Mouse (Mus musculus) naive thymus-derived CD4-positive, alpha-beta T cell, adult 2 months (primary cell): ENCODE measurements around the gene Psmb8.

ENCODE experiments used
- DNase-seq: peaks from one replicate; pipeline ENCODE4 v3.0.0-alpha.2; 2011; ENCODE audit warnings: low read depth

Gene Psmb8

DNA sequence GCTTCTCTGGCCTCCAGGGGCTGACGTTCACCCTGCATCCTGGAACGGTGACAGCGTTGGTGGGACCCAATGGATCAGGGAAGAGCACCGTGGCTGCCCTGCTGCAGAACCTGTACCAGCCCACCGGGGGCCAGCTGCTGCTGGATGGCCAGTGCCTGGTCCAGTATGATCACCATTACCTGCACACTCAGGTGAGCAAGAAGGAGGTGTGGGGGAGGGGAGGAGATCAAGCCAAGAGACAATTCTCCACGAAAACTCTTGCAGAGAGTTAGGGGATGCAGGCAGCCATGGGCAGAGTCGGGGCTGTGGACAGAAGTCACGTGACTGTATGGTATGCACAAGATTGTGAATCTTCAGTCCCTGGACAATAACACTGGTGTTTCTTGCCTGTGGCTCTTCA, 4.1 kb upstream of the Psmb8 start:
- DNase-seq, result no peak

DNA sequence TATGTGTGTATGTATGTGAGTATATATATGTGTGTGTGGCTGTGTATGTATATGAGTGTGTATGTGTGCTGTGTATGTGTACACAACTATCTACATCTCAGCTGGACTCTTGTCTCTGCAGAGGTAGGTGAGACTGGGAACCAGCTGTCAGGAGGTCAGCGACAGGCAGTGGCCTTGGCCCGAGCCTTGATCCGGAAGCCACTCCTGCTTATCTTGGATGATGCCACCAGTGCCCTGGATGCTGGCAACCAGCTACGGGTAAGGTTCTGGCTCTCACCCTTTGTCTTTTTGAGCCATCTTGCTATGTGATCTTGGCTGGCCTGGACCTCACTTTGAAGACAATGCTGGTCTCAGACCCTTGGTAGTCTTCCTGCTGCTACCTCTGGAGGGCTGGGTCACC, 2.8 kb upstream of the Psmb8 start:
- no peak for DNase-seq

GRCm38 (mm10) chr17:34196491-34196890, 1.0 kb upstream of the Psmb8 start:
- peak; percentile 86 for DNase-seq

- DNase-seq, result peak; percentile 85
Measured at GRCm38 (mm10) chr17:34197904-34198520, 491 bp downstream of the Psmb8 start.

GRCm38 (mm10) chr17:34198521-34198912, 996 bp downstream of the Psmb8 start:
- DNase-seq, result no peak

DNA sequence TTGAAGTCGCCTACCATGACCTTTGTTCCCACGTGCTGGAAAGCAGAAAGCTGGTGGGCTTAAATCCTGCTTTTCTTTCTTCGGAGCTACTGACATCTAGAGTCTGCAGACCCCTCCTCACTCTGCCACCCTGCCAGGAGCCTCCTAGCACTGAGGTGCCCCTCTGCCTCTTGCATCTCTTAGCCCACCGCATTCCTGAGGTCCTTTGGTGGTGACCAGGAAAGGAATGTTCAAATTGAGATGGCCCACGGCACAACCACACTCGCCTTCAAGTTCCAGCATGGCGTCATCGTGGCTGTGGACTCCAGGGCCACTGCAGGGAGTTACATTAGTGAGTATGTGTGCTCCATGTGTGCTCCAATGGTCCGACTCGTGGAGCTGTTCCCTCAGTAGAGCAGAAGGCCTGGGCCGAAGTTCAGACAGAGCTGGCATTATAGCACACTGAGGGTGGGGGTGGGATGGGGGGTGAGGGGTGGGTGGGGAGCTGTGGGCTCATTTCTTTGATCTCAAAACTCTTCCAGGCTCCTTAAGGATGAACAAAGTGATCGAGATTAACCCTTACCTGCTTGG, 1.6 kb downstream of the Psmb8 start:
- DNase-seq, result no peak

DNA sequence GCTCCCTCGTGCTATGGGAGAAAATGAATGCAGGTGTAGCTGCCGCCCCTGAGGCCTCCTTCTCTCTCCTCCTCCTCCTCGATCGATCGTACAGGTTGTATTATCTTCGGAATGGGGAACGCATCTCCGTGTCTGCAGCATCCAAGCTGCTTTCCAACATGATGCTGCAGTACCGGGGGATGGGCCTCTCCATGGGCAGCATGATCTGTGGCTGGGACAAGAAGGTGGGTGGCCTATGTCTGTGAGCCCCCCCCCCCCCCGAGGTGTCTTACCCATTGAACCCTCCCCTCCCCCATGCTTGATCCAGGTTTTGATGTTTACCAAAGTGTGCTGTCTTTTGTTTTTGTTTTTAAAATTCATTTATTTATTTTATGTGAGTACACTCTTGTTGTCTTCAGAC, 2.5 kb downstream of the Psmb8 start:
- no peak for DNase-seq

GRCm38 (mm10) chr17:34200772-34201505, 3.4 kb downstream of the Psmb8 start:
- peak; percentile 51 for DNase-seq

DNA sequence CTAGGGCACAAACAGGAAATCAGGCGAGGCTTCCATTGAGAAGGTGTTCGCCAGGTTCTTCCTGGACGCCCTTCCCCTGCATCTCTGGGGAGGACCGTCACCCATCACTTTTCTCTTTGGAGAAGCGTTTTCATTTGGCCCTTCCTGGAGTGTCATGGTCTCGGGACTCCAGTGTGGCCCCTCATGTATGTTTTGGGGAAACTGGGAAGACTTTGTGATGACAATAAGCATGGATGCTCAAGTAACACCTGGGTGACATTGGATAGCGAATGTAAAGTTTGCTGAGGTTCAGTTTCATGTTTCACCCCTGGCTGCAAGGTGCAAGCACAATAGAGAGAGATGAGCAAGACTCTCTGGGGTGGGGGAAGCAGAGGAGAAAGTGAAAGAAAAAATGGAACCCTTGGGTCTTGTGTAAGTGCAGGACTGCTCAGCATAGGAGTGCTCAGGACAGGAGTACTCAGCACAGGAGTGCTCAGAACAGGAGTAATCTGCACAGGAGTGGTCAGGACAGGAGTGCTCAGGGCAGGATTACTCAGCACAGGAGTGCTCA, 4.1 kb downstream of the Psmb8 start:
- peak; percentile 57 for DNase-seq

DNA sequence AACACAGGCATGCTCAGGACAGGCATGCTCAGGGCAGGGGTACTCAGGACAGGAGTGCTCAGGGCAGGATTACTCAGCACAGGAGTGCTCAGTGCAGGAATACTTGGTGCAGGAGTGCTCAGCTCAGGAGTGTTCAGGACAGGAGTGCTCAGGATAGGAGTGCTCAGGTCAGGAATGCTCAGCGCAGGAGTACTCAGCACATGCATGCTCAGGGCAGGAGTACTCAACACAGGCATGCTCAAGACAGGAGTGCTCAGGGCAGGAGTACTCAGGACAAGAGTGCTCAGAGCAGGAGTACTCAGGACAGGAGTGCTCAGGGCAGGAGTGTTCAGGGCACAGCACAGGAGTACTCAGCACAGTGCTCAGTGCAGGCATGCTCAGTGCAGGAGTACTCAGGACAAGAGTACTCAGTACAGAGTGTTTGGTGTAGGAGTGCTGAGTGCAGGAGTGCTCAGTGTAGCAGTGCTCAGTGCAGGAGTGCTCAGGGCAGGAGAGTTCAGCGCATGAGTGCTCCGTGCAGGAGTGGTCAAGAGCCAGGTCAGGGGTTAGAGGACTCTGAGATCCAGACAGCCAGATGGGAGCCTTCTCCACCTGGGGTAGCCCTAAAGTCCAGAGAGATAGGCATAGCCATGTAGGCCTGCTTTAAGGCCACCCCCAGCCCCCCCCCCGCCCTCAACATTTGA, 5.4 kb downstream of the Psmb8 start:
- peak; percentile 28 for DNase-seq

GRCm38 (mm10) chr17:34203444-34203843, 5.9 kb downstream of the Psmb8 start, which contains the start of gene Tap2:
TSS of gene Tap2 (plus strand) at chr17:34203527.
- peak; percentile 63 for DNase-seq

GRCm38 (mm10) chr17:34204303-34205010, 6.9 kb downstream of the Psmb8 start:
- DNase-seq, result peak; percentile 96

GRCm38 (mm10) chr17:34205021-34205745, 7.7 kb downstream of the Psmb8 start:
- peak; percentile 56 for DNase-seq

DNA sequence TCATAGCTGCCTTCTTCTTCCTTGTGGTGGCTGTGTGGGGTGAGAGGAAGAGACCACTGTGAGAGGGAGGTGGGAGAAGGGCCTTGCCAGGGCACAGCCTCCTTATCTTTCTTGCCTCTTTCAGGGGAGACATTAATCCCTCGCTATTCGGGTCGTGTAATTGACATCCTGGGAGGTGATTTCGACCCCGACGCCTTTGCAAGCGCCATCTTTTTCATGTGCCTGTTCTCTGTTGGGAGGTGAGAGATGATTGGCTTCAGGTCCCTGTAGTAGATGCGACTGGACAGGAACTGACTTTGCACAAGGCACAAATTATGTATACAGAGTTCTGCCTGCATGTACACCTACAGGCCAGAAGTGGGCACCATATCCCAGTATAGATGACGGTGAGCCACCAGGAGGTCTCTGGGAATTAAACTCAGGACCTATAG, 8.2 kb downstream of the Psmb8 start:
- DNase-seq, result peak; percentile 77

DNA sequence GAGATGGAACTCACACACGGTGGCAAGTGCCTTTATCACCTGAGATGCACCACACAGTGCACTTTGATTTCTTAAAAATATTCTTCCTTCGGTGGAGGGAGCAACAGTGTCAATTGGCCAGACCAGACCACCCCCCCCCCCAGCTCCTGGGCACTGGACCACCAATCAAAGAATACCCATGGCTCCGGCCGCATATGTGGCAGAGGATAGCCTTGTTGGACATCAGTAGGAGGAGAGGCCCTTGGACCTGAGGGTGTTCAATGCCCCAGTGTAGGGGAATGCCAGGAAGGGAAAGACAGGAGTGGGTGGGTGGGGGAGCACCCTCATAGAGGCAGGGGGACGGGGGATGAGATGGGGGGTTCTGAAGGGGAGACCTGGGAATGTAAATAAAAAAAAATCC, 9.2 kb downstream of the Psmb8 start:
- no peak for DNase-seq

DNA sequence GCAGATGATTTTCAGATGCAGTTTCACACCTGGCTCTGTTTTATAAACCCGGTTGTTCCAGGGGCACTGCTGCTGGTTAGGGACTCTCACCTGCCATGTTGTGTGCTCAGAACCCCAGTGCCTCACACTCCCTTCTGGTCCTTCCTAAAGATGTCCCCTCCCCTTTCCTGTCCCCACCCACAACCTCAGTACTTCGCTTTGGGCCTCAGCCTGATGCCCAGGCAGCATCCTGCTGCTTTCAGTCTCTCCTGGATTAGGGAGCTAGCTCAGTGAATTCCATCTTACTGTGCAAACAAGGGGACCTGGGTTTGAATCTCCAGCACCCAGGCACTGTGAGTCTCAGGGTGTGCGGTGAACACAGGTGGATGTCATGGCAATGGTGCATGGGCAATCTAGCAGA, 9.9 kb downstream of the Psmb8 start:
- DNase-seq, result peak; percentile 57

- no peak for DNase-seq
Measured at GRCm38 (mm10) chr17:34207866-34208265, 10.3 kb downstream of the Psmb8 start.

GRCm38 (mm10) chr17:34208421-34208820, 10.9 kb downstream of the Psmb8 start:
- no peak for DNase-seq

- DNase-seq, result peak; percentile 65
Measured at GRCm38 (mm10) chr17:34209680-34210079, 12.2 kb downstream of the Psmb8 start.

- DNase-seq, result peak; percentile 56
Measured at GRCm38 (mm10) chr17:34210599-34210998, 13.1 kb downstream of the Psmb8 start.

GRCm38 (mm10) chr17:34211746-34212365, 14.3 kb downstream of the Psmb8 start:
- DNase-seq, result peak; percentile 73
